Mouse (Mus musculus) embryonic facial prominence, embryonic 13.5 days (tissue): ENCODE results near the gene Pyy. TPM values are rescaled to one million over a fixed set of nuclear protein-coding genes. Genes with fewer than 3 reads are reported as not detected.

ENCODE experiments used
- ATAC-seq: fragments of 200-750 bp; cut with Nextera tagmentation; 2 replicates; pipeline ENCODE4 v1.8.0; 2017; ENCODE audit warnings: low read depth; ENCODE audit not compliant: insufficient number of reproducible peaks, insufficient read depth, low FRiP score, low TSS enrichment
- H3K27ac ChIP-seq: fragments of 300-500 bp; sonication (generic); 2 replicates; pipeline ENCODE4 v1.5.1; 2015; ENCODE audit warnings: moderate library complexity, mild to moderate bottlenecking, inconsistent platforms
- H3K27me3 ChIP-seq: fragments of 300-500 bp; sonication (generic); 2 replicates; pipeline ENCODE4 v1.6.1; 2015; ENCODE audit warnings: mild to moderate bottlenecking, inconsistent platforms
- H3K36me3 ChIP-seq: fragments of 300-500 bp; sonication (generic); 2 replicates; pipeline ENCODE4 v1.6.1; 2015; ENCODE audit warnings: mild to moderate bottlenecking, inconsistent platforms
- H3K4me1 ChIP-seq: fragments of 300-500 bp; sonication (generic); 2 replicates; pipeline ENCODE4 v1.6.1; 2015; ENCODE audit warnings: inconsistent platforms
- H3K4me2 ChIP-seq: fragments of 300-500 bp; sonication (generic); 2 replicates; pipeline ENCODE4 v1.6.1; 2015; ENCODE audit warnings: moderate library complexity, mild to moderate bottlenecking, inconsistent platforms
- H3K4me3 ChIP-seq: fragments of 300-500 bp; sonication (generic); 2 replicates; pipeline ENCODE4 v1.5.1; 2015; ENCODE audit warnings: mild to moderate bottlenecking, inconsistent platforms
- H3K9ac ChIP-seq: fragments of 300-500 bp; sonication (generic); 2 replicates; pipeline ENCODE4 v1.6.1; 2015; ENCODE audit warnings: mild to moderate bottlenecking, inconsistent platforms
- H3K9me3 ChIP-seq: fragments of 300-500 bp; sonication (generic); 2 replicates; pipeline ENCODE4 v1.6.1; 2016; ENCODE audit warnings: inconsistent platforms
- WGBS: fragments of 180-500 bp; shearing (Covaris S2); methylation state at CpG from one replicate; pipeline ENCODE4 v1.1.7; 2015; ENCODE audit warnings: mixed read lengths; 5-methylcytosine and 5-hydroxymethylcytosine counted together
- polyA plus RNA-seq: library from polyadenylated mRNA; unstranded; fragments of >200 nt; fragmentation: Nextera tagmentation; extraction: Ambion mirVana; gene quantifications from 2 replicates; pipeline ENCODE4 v1.2.1, GENCODE M21; 2015

The Pyy gene
- polyA plus RNA-seq = not detected in 2 replicates

DNA sequence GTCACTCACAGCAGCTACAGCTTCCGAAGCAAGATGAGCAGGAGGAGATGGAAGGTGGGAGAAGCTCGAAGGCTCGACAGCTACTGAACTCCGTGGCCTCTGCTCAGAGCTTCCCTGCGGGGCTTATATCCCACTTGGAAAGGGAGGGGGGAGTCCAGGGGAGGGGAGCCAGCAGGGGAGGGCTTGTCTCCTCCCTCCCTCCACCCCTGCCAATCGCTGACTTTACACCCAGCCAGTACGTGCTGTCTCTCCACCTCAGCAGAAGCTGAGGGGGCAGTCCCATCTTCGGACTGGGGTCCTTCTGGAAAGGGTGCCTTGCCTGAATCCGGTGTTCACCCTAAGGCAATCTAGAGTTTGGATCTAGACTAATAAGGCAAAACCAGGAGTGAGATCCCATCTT lies at the start of gene Pyy:
Pyy (minus strand) TSS at position 101 of the 400 bp plus-strand sequence.
- Histone ChIP-seq H3K9ac (peak within 1 kb of the TSS; percentile 36; the same call in 1 of the 2 replicates), H3K36me3 (no peaks in the 10 kb centered on the region), H3K27me3 (peaks cover 72% of the 10 kb centered on the region), H3K4me2 (peak within 1 kb of the TSS; percentile 41), H3K9me3 (no peaks in the 10 kb centered on the region), H3K4me3 (peak within 1 kb of the TSS; percentile 22), H3K4me1 (peaks cover 14% of the 10 kb centered on the region), H3K27ac (no peak within 1 kb of the TSS)
- ATAC-seq = no peak
- WGBS = 8% methylated on average over 9 of the region's 9 CpGs

DNA sequence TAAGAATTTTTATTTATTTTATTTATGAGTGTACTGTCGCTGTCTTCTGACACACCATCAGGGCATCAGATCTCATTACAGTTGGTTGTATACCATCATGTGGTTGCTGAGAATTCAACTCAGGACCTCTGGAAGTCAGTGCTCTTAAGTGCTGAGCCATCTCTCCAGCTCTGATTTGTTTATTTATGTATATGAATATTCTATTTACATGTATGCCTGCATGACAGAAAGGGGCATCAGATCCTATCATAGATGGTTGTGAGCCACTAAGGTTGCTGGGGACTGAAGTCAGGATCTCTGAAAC lies 49.1 kb upstream of the Pyy start:
- no peak for ATAC-seq
- no peaks in the 10 kb centered on the region for H3K9me3 ChIP-seq
- peaks cover 10% of the 10 kb centered on the region for H3K4me1 ChIP-seq
- H3K4me3 ChIP-seq = no peak overlapping the region
- H3K36me3 ChIP-seq = peaks cover 39% of the 10 kb centered on the region
- H3K27ac ChIP-seq = no peak overlapping the region
- H3K9ac ChIP-seq = no peak overlapping the region
- no peaks in the 10 kb centered on the region for H3K27me3 ChIP-seq
- WGBS = 9% methylated on average over 1 of the region's 1 CpGs
- H3K4me2 ChIP-seq = no peak overlapping the region

DNA sequence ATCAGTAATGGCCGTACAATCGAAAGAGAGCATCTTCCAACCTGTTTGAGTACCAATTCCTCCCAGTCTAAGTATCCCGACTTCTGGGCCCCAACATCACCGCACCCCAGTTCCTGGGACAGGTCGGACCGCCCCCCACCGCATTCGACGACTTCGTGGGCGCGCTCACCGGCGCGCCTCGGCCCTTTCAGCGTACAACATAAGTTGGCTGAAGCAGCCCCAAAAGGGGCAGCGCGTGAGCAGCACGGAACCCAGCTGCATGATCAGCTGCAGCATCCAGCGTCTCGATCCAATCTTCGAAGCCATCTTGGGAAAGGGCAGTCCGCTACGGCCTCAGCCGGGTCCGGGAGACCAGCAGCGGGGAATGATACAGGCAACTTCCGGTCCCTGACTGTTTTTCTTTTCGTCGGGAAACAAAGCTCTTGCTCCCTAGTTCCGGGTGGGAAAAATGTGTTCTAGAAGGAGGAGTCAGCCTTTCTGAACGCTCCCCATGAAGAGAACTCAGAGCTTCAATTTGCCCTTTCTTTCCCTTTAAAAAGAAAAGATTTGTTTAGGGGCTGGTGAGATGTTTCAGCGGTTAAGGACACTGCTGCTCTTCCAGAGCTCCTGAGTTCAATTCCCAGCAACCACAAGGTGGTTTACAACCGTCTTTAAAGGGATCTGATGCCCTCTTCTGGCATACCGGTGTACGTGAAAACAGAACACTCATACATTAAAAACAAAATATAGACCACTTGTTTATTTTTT lies 48.6 kb upstream of the Pyy start, which contains the start of gene Tmem101:
Tmem101 (minus strand) TSS at position 366 of the 747 bp plus-strand sequence.
- peak within 1 kb of the TSS; percentile 84 for H3K9ac ChIP-seq
- ATAC-seq = peak; percentile 54; the same call in 1 of the 2 replicates
- H3K4me2 ChIP-seq = peak within 1 kb of the TSS; percentile 89
- H3K4me3 ChIP-seq = peak within 1 kb of the TSS; percentile 73
- H3K4me1 ChIP-seq = peaks cover 10% of the 10 kb centered on the region
- H3K27me3 ChIP-seq = no peaks in the 10 kb centered on the region
- WGBS = under 1% methylated on average over 37 of the region's 37 CpGs
- H3K36me3 ChIP-seq = peaks cover 34% of the 10 kb centered on the region
- H3K9me3 ChIP-seq = no peaks in the 10 kb centered on the region
- peak within 1 kb of the TSS; percentile 76 for H3K27ac ChIP-seq

DNA sequence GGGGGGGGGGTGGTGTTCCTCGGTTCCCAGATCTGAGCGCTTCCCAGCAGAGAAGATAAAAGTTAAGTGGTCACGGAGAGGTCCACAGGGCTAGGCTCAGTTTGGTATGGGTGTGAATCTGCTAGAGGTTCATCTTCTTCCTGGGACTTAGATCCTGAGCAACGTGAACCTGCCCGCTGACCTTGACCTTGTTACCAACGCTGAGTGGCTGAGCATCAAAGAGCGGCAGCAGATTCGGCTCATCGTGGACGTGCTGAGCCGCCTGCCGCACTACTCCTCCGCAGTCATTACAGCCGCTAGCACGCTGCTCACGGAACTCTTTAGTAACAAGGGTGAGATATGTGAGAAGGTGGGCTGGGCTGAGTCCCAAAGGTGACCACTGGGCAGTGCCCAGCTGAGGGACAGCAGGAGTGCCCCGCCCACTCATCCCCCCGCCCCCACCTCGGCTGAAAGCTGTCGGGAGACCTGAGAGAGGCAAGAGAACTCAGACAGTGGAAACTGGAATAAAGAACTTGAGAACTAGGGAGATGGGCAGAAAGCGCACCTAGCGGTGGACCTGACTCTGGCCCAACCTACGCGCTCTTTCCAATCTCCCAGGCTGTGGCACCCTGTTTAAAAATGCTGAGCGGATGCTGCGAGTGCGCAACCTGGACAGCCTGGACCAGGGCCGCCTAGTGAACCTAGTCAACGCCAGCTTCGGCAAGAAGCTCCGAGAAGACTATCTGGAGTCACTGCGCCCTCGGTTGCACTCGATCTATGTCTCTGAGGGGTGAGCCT lies 39.8 kb upstream of the Pyy start:
- Histone ChIP-seq H3K4me3 (0 out of 2 replicates have a peak overlapping the region, but pooled peaks have one; percentile 42), H3K27me3 (peaks cover 74% of the 10 kb centered on the region), H3K4me2 (peak overlapping the region; percentile 33), H3K9me3 (no peaks in the 10 kb centered on the region), H3K4me1 (peaks cover 25% of the 10 kb centered on the region), H3K9ac (no peak overlapping the region), H3K36me3 (peaks cover 2% of the 10 kb centered on the region; the same call in 1 of the 2 replicates), H3K27ac (no peak overlapping the region)
- no peak for ATAC-seq
- WGBS = 11% methylated on average over 34 of the region's 34 CpGs

DNA sequence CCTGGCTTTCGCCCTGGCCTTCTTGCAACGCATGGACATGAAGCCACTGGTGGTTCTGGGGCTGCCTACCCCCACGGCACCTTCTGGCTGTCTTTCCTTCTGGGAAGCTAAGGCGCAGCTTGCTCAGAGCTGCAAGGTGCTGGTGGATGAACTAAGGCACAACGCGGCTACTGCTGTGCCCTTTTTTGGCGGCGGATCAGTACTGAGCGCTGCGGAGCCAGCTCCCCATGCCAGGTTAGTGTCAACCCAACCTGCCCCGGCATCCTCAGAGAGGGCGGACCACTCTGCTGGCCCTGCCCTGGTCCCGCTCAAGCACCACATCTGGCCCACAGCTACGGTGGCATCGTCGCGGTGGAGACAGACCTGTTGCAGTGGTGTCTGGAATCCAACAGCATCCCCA lies 38.9 kb upstream of the Pyy start:
- no peaks in the 10 kb centered on the region for H3K36me3 ChIP-seq
- peaks cover 78% of the 10 kb centered on the region for H3K27me3 ChIP-seq
- H3K4me3 ChIP-seq = peak overlapping the region; percentile 42
- H3K9me3 ChIP-seq = no peaks in the 10 kb centered on the region
- no peak overlapping the region for H3K27ac ChIP-seq
- no peak overlapping the region for H3K9ac ChIP-seq
- no peak overlapping the region for H3K4me2 ChIP-seq
- WGBS = 12% methylated on average over 17 of the region's 17 CpGs
- ATAC-seq = no peak
- H3K4me1 ChIP-seq = peaks cover 25% of the 10 kb centered on the region

DNA sequence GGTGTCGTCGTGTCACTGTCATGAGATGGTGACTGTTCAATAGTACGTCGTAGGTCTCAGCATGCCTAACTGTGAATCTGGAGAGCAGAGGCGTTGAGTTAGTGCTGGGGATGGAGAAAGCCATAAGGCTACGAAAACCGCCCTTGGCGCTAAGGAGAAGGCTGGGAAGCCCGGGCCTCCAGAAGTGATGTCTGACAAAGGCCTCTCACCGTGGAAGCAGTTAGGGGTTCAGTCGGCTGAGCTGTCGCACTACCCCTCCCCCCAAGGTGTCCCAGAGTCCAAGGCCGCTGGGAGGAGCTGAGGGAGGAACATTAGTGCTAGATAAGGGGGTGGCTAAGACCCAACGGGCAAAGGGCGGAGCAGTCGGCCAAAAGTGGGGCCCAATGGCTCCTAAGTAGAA lies 38.4 kb upstream of the Pyy start:
- Histone ChIP-seq H3K4me2 (peak overlapping the region; percentile 63), H3K9ac (0 out of 2 replicates have a peak overlapping the region, but pooled peaks have one; percentile 36), H3K4me3 (peak overlapping the region; percentile 42), H3K36me3 (no peaks in the 10 kb centered on the region), H3K9me3 (no peaks in the 10 kb centered on the region), H3K27me3 (peaks cover 78% of the 10 kb centered on the region), H3K27ac (no peak overlapping the region), H3K4me1 (peaks cover 25% of the 10 kb centered on the region)
- WGBS = 3% methylated on average over 16 of the region's 16 CpGs
- ATAC-seq = no peak

DNA sequence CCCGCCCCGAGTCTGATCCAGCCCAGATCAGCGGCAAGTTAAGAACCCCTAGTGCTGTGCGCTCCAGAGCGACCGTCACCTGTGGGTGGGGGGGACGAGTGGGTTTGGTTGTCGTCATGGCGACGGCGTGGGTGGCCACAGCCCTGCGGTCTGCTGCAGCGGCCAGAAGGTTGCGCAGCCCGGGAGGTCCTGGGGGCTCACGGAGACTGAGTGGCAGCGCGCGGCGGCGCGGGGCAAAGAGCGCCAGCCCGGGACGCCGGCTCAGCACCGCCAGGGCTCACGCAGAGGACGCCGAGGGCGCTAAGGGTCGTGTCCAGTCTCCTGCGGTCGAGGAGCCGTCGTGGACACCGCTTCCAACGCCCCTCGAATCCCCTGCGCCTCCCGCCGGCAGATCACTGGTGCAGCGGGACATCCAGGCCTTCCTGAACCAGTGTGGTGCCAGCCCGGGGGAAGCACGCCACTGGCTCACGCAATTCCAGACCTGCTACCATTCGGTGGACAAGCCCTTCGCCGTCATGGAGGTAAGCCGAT lies 37.9 kb upstream of the Pyy start, which contains the start of gene Nags:
Nags (plus strand) TSS at position 43 of the 531 bp plus-strand sequence.
- H3K27me3 ChIP-seq = peaks cover 78% of the 10 kb centered on the region
- peak within 1 kb of the TSS; percentile 42 for H3K4me3 ChIP-seq
- WGBS = 2% methylated on average over 47 of the region's 50 CpGs
- ATAC-seq = no peak
- peak within 1 kb of the TSS; percentile 61 for H3K9ac ChIP-seq
- H3K36me3 ChIP-seq = no peaks in the 10 kb centered on the region
- H3K27ac ChIP-seq = no peak within 1 kb of the TSS
- H3K4me1 ChIP-seq = peaks cover 25% of the 10 kb centered on the region
- H3K4me2 ChIP-seq = peak within 1 kb of the TSS; percentile 63
- no peaks in the 10 kb centered on the region for H3K9me3 ChIP-seq

DNA sequence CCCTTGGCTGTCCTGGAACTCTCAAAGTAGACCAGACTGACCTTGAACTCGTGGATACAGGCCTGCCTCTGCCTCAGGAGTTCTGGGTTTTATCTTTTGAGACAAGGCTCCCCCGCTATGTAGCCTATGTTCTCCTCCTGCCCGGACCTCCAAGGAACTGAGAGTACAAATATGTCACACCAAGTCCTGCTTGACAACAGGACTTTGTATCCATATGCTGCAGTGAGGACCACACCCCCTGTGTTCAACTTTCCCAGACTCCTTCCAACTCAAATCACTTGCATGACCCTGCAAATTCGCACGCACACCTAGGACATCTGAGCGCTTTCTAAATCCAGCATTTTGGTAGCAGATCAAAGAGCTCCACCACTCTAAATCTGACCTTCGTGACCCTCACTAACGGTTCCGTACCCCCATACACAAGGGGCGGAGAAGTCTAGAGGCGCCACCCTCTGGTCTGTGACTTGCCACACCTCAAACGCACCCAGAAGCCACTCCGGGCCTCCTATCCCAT lies 37.4 kb upstream of the Pyy start:
- peak overlapping the region; percentile 42 for H3K4me3 ChIP-seq
- no peak overlapping the region for H3K27ac ChIP-seq
- H3K9ac ChIP-seq = peak overlapping the region; percentile 61
- ATAC-seq = no peak
- 21% methylated on average over 13 of the region's 13 CpGs for WGBS
- H3K36me3 ChIP-seq = no peaks in the 10 kb centered on the region
- H3K27me3 ChIP-seq = peaks cover 78% of the 10 kb centered on the region
- H3K4me2 ChIP-seq = peak overlapping the region; percentile 63
- no peaks in the 10 kb centered on the region for H3K9me3 ChIP-seq
- H3K4me1 ChIP-seq = peaks cover 25% of the 10 kb centered on the region

DNA sequence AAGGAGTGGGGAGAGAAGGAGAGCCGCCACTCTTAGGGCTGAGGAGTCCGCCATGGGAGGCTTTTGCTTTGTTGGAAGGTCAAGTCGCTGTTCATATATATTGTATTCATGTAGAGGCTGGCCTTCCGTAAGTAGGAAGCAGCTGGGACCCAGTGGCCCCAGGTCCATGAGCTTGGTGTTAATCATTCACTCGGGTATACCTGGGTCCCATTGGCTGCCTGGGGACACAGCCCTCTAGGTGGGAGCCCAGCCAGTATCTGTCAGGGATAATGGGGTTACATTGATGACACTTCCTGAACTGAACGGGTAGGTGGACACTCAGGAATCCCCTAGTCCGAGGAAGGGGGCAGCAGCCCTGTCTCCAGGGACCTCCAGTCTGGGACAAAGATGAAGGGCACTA lies 34.7 kb upstream of the Pyy start:
- no peak for ATAC-seq
- H3K9ac ChIP-seq = no peak overlapping the region

DNA sequence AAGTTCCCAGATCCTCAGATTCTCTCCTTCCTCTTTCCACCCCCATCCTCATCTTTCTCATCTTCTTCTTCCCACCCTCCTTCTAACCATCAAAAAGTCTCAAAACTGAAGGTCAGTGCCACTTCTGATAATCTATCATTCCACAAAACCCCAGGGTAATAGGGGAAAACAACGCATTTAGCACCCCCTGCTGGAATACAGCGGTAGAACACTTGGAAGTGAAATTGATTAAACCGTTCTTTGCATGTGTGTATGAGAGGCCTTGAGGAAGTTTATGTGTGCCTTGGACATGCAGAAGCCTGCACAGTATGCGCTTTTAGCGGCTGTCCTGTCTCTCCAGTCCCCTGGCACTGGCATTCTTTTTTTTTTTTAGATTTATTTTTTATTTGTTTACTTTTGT lies 32.9 kb upstream of the Pyy start:
- H3K27me3 ChIP-seq = peaks cover 40% of the 10 kb centered on the region
- ATAC-seq = no peak
- no peak overlapping the region for H3K27ac ChIP-seq
- no peak overlapping the region for H3K4me2 ChIP-seq
- no peak overlapping the region for H3K4me3 ChIP-seq
- 6% methylated on average over 5 of the region's 5 CpGs for WGBS
- H3K4me1 ChIP-seq = peaks cover 4% of the 10 kb centered on the region
- H3K9me3 ChIP-seq = no peaks in the 10 kb centered on the region
- H3K9ac ChIP-seq = no peak overlapping the region
- H3K36me3 ChIP-seq = no peaks in the 10 kb centered on the region

More for the DNA sequence above, 34.7 kb upstream of the Pyy start:
- Histone ChIP-seq H3K27me3 (peaks cover 57% of the 10 kb centered on the region), H3K9me3 (no peaks in the 10 kb centered on the region), H3K4me1 (peaks cover 22% of the 10 kb centered on the region), H3K36me3 (no peaks in the 10 kb centered on the region), H3K4me2 (no peak overlapping the region), H3K27ac (no peak overlapping the region), H3K4me3 (no peak overlapping the region)
- WGBS = 68% methylated on average over 7 of the region's 7 CpGs

DNA sequence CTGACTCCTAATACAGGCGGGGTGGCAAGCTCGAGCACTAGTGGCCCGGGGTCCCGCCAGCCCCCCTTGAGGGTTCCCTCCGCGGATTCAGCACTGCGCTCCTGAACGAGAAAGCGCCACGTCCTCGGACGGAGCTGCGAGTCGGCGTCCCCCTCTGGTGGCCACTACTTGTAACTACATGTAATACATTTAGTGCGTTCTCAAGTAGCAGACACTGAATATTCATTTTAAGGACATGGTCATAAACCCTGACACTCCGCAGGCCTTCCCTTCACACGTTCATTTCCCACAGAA lies 30.8 kb upstream of the Pyy start:
- peak overlapping the region; percentile 34 for H3K4me3 ChIP-seq
- H3K36me3 ChIP-seq = no peaks in the 10 kb centered on the region
- H3K4me1 ChIP-seq = peaks cover 8% of the 10 kb centered on the region
- WGBS = under 1% methylated on average over 18 of the region's 18 CpGs
- no peak overlapping the region for H3K27ac ChIP-seq
- peak overlapping the region; percentile 63 for H3K4me2 ChIP-seq
- H3K9me3 ChIP-seq = no peaks in the 10 kb centered on the region
- H3K27me3 ChIP-seq = peaks cover 24% of the 10 kb centered on the region
- peak overlapping the region; percentile 64 for H3K9ac ChIP-seq
- ATAC-seq = no peak
